Mouse (Mus musculus): ENCODE measurements around the gene Tab1. TPM values are rescaled to one million over a fixed set of nuclear protein-coding genes. Genes with fewer than 3 reads are reported as not detected.

Tab1 gene
- polyA plus RNA-seq (2016; fragmentation: Nextera tagmentation; extraction: Ambion mirVana), result 42.1 and 44.0 TPM in 2 replicates

GRCm38 (mm10) chr15:80132993-80133586, at the start of gene Tab1:
TSS of gene Tab1 (plus strand) at chr15:80133127.
- no peaks in the 10 kb centered on the region for H3K27me3 ChIP-seq
- under 1% methylated on average over 58 of the region's 59 CpGs for WGBS
- H3K9ac ChIP-seq, result peak within 1 kb of the TSS; percentile 83
- peak within 1 kb of the TSS; percentile 70 for H3K4me3 ChIP-seq
- H3K9me3 ChIP-seq (replicated peaks), result no peaks in the 10 kb centered on the region
- H3K36me3 ChIP-seq, result 0 out of 2 replicates have a peak, but pooled peaks cover 8% of the 10 kb centered on the region
- peak within 1 kb of the TSS; percentile 63 for H3K4me2 ChIP-seq (replicated peaks)
- ATAC-seq (ENCODE audit: low FRiP score), result peak; percentile 96
- peaks cover 28% of the 10 kb centered on the region for H3K4me1 ChIP-seq
- H3K27ac ChIP-seq, result peak within 1 kb of the TSS; percentile 99

DNA sequence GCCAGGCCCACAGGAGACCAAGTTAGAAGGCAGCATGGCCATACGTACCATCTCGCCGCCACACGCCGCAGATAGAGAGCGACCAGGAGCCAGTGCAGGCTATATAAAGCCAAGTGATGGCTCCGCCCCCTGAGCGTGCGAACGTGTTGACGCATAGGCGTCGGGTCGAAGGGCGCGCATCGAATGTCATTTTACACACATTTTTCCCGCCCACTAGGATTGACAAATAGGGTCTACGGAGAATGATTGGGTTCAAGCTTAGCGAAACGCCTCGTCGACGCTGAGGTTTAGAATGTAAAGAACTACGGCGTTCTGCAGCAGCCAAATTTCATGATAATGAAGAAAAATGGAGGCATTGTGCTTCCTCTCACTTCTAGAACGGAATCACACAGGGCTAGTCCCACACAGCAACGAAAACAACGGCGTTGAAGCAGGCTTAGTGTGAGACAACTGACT, 49.6 kb upstream of the Tab1 start:
- Histone ChIP-seq H3K4me2 (replicated peaks) (peak overlapping the region; percentile 77), H3K36me3 (peaks cover 39% of the 10 kb centered on the region), H3K4me3 (peak overlapping the region; percentile 67), H3K9ac (peak overlapping the region; percentile 90), H3K27ac (peak overlapping the region; percentile 95), H3K4me1 (peaks cover 23% of the 10 kb centered on the region), H3K27me3 (no peaks in the 10 kb centered on the region), H3K9me3 (replicated peaks) (no peaks in the 10 kb centered on the region)
- ATAC-seq (ENCODE audit: low FRiP score), result peak; percentile 96
- under 1% methylated on average over 30 of the region's 30 CpGs for WGBS

DNA sequence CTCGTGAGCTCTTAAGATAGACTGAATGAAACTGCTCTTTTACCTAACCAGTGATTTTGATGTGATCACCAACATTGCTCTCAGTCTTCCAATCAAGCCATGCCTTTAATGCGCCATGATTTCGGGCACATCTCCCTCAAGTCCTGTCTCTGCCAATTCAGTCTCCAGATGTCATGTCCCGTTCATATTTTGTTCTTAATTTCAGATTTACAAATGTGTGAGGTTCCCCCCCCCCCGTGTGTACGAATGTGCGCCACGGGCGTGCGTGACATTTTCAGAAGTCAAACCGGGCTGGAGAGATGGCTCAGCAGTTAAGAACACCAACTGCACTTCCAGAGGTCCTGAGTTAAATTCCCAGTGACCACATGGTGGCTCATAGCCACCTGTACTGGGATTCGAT, 49.2 kb upstream of the Tab1 start:
- H3K4me1 ChIP-seq, result peaks cover 23% of the 10 kb centered on the region
- H3K27ac ChIP-seq, result peak overlapping the region; percentile 95
- H3K4me2 ChIP-seq (replicated peaks), result peak overlapping the region; percentile 77
- ATAC-seq (ENCODE audit: low FRiP score), result peak; percentile 16; the same call in 1 of the 2 replicates
- H3K27me3 ChIP-seq, result no peaks in the 10 kb centered on the region
- peak overlapping the region; percentile 67 for H3K4me3 ChIP-seq
- H3K9me3 ChIP-seq (replicated peaks), result no peaks in the 10 kb centered on the region
- WGBS, result 2% methylated on average over 12 of the region's 12 CpGs
- peaks cover 35% of the 10 kb centered on the region for H3K36me3 ChIP-seq
- H3K9ac ChIP-seq, result peak overlapping the region; percentile 64

GRCm38 (mm10) chr15:80087406-80088012, 45.4 kb upstream of the Tab1 start:
- 87% methylated on average over 9 of the region's 9 CpGs for WGBS
- Histone ChIP-seq H3K27me3 (peaks cover 19% of the 10 kb centered on the region), H3K27ac (no peak overlapping the region), H3K9ac (no peak overlapping the region), H3K4me1 (peaks cover 16% of the 10 kb centered on the region), H3K9me3 (replicated peaks) (no peaks in the 10 kb centered on the region), H3K36me3 (no peaks in the 10 kb centered on the region), H3K4me3 (no peak overlapping the region), H3K4me2 (replicated peaks) (no peak overlapping the region)
- ATAC-seq (ENCODE audit: low FRiP score), result no peak

GRCm38 (mm10) chr15:80088637-80089036, 44.3 kb upstream of the Tab1 start:
- ATAC-seq (ENCODE audit: low FRiP score), result no peak
- H3K27me3 ChIP-seq, result peaks cover 30% of the 10 kb centered on the region
- H3K4me2 ChIP-seq (replicated peaks), result no peak overlapping the region
- no peak overlapping the region for H3K4me3 ChIP-seq
- peaks cover 19% of the 10 kb centered on the region for H3K4me1 ChIP-seq
- no peaks in the 10 kb centered on the region for H3K9me3 ChIP-seq (replicated peaks)
- 26% methylated on average over 4 of the region's 4 CpGs for WGBS
- H3K9ac ChIP-seq, result no peak overlapping the region
- no peak overlapping the region for H3K27ac ChIP-seq
- no peaks in the 10 kb centered on the region for H3K36me3 ChIP-seq

DNA sequence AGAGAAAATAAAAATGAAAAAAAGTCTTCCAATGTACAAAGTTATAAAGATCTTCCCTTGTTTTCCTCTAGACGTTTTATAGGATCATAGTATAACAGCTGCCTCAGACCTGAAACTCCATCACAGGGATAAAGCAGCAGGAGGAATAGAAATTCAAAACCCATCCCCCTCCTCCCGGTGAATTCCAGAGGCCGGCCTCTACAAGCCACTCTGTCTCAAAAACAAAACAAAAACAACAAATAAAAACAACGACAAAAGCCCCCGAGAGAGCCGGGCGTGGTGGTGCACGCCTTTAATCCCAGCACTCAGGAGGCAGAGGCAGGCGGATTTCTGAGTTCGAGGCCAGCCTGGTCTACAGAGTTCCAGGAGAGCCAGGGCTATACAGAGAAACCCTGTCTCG, 42.8 kb upstream of the Tab1 start:
- H3K4me1 ChIP-seq, result peaks cover 19% of the 10 kb centered on the region
- H3K9me3 ChIP-seq (replicated peaks), result no peaks in the 10 kb centered on the region
- WGBS, result 71% methylated on average over 11 of the region's 11 CpGs
- H3K9ac ChIP-seq, result no peak overlapping the region
- H3K4me2 ChIP-seq (replicated peaks), result no peak overlapping the region
- no peaks in the 10 kb centered on the region for H3K36me3 ChIP-seq
- no peak overlapping the region for H3K4me3 ChIP-seq
- H3K27ac ChIP-seq, result no peak overlapping the region
- peaks cover 36% of the 10 kb centered on the region for H3K27me3 ChIP-seq
- no peak for ATAC-seq (ENCODE audit: low FRiP score)

DNA sequence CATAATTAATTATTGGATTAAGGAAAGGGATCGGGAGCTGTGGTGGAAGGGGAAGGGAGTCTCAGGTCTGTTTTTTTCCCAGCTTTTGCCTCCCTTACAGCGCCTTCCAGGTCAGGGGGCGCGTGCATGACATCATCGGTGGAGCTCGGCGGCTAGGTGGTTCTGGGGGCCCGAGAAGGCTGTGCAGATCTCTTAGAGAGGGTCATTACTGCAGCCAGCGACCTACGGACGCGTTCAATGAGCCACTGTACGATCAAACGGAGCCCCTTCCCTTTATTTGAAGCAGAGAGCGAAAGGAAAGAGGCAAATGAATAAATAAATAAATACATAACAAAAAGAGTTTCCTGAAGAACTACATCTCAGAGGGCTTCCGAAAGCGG, 42.2 kb upstream of the Tab1 start:
- Histone ChIP-seq H3K27me3 (peaks cover 36% of the 10 kb centered on the region), H3K27ac (no peak overlapping the region), H3K36me3 (no peaks in the 10 kb centered on the region), H3K9me3 (replicated peaks) (no peaks in the 10 kb centered on the region), H3K9ac (peak overlapping the region; percentile 78), H3K4me2 (replicated peaks) (peak overlapping the region; percentile 94), H3K4me1 (peaks cover 19% of the 10 kb centered on the region), H3K4me3 (peak overlapping the region; percentile 72)
- WGBS, result under 1% methylated on average over 17 of the region's 17 CpGs
- ATAC-seq (ENCODE audit: low FRiP score), result peak; percentile 55

DNA sequence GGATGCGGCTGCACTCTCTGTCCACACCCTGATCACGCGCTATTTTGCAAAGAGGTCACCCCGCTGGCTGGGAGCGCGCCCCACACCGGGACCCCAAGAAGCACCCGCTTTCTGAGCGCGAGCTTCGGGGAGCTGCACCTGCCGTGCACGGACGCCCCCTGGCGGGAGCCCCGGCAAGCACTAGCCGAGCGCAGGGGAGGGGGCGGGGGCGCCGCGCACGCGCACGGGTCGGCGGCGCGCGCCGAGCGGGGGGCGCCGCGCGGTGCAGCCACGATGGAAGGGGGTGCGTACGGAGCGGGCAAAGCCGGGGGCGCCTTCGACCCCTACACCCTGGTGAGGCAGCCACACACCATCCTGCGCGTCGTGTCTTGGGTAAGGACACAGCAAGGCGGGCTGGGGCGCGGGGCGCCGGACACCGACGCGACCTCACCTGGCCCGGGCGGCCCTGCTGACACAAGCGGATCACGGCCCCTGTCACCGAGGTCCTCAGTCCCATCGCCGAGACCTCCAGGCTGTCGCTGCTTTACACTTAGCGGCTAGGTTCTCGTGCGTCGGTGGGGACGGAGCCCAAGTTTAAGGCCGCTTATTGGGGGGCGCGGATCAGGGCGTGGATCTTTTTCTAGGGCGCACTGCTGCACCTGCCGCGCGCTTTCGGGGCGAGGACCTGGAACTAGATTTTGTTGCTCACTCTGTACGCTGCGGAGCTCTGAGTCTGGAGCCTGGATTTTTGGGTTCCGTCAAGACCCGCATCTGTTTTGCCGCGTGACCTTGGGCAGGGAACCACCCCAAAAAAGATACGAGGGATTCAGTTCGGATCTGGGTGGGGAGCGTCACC, 41.6 kb upstream of the Tab1 start, which contains the start of the genes Syngr1 and Rpl3:
Gene Syngr1, plus strand, starts transcription at position 214 of the 835 bp plus-strand sequence.
Gene Rpl3, minus strand, starts transcription at position 748 of the 835 bp plus-strand sequence.
- ATAC-seq (ENCODE audit: low FRiP score), result peak; percentile 73
- H3K36me3 ChIP-seq, result no peaks in the 10 kb centered on the region
- no peak within 1 kb of the TSS for H3K27ac ChIP-seq
- H3K27me3 ChIP-seq, result peaks cover 40% of the 10 kb centered on the region
- WGBS, result 1% methylated on average over 73 of the region's 86 CpGs
- peak within 1 kb of the TSS; percentile 94 for H3K4me2 ChIP-seq (replicated peaks)
- no peaks in the 10 kb centered on the region for H3K9me3 ChIP-seq (replicated peaks)
- peaks cover 19% of the 10 kb centered on the region for H3K4me1 ChIP-seq
- H3K4me3 ChIP-seq, result peak within 1 kb of the TSS; percentile 72
- peak within 1 kb of the TSS; percentile 78 for H3K9ac ChIP-seq

- H3K27me3 ChIP-seq, result peaks cover 47% of the 10 kb centered on the region
- WGBS, result 15% methylated on average over 7 of the region's 7 CpGs
Observed at GRCm38 (mm10) chr15:80092041-80092441, 40.9 kb upstream of the Tab1 start.

DNA sequence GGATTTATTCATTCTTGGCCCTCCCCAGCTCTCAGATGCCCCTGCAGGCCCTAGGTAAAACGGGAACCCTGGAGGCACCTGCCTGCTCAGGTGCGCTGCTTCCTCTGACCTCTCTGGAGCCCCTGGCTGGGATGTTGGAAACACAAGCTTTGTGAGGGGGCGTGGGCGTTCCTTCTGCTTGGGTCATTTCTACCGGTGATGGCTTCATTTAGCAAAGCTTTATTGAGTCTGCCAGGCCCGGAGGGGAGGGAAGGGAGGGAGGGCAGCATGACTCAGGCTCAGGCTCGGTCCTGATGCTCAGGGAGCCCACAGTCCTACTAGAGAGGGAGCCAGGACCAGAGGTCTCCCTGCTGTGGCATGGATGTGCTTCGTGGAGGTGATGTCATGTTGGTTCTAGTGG, 40.3 kb upstream of the Tab1 start:
- H3K36me3 ChIP-seq, result no peaks in the 10 kb centered on the region
- WGBS, result 17% methylated on average over 8 of the region's 8 CpGs
- ATAC-seq (ENCODE audit: low FRiP score), result no peak
- no peak overlapping the region for H3K27ac ChIP-seq
- H3K9me3 ChIP-seq (replicated peaks), result no peaks in the 10 kb centered on the region
- H3K4me1 ChIP-seq, result peaks cover 26% of the 10 kb centered on the region
- peaks cover 49% of the 10 kb centered on the region for H3K27me3 ChIP-seq
- H3K4me3 ChIP-seq, result peak overlapping the region; percentile 72; the same call in 1 of the 2 replicates
- H3K9ac ChIP-seq, result no peak overlapping the region; the same call in 1 of the 2 replicates
- peak overlapping the region; percentile 94 for H3K4me2 ChIP-seq (replicated peaks)

More at GRCm38 (mm10) chr15:80092041-80092441, 40.9 kb upstream of the Tab1 start:
- Histone ChIP-seq H3K27ac (no peak overlapping the region), H3K4me3 (peak overlapping the region; percentile 72), H3K4me1 (peaks cover 20% of the 10 kb centered on the region), H3K9ac (peak overlapping the region; percentile 78), H3K36me3 (no peaks in the 10 kb centered on the region), H3K4me2 (replicated peaks) (peak overlapping the region; percentile 94), H3K9me3 (replicated peaks) (no peaks in the 10 kb centered on the region)
- ATAC-seq (ENCODE audit: low FRiP score), result 0 out of 2 replicates have a peak, but pooled peaks have one; percentile 5

- Histone ChIP-seq H3K4me2 (replicated peaks) (no peak overlapping the region), H3K27me3 (peaks cover 55% of the 10 kb centered on the region), H3K36me3 (no peaks in the 10 kb centered on the region), H3K9me3 (replicated peaks) (no peaks in the 10 kb centered on the region), H3K9ac (no peak overlapping the region), H3K27ac (no peak overlapping the region), H3K4me1 (peaks cover 31% of the 10 kb centered on the region), H3K4me3 (no peak overlapping the region)
- 89% methylated on average over 13 of the region's 13 CpGs for WGBS
- no peak for ATAC-seq (ENCODE audit: low FRiP score)
Observed at GRCm38 (mm10) chr15:80094201-80094600, 38.7 kb upstream of the Tab1 start.

- Histone ChIP-seq H3K4me3 (no peak overlapping the region), H3K9ac (no peak overlapping the region), H3K4me1 (peaks cover 29% of the 10 kb centered on the region), H3K27ac (no peak overlapping the region), H3K9me3 (replicated peaks) (no peaks in the 10 kb centered on the region), H3K27me3 (peaks cover 52% of the 10 kb centered on the region), H3K4me2 (replicated peaks) (no peak overlapping the region), H3K36me3 (no peaks in the 10 kb centered on the region)
- ATAC-seq (ENCODE audit: low FRiP score), result no peak
- WGBS, result 85% methylated on average over 1 of the region's 1 CpGs
Observed at GRCm38 (mm10) chr15:80095596-80095995, 37.3 kb upstream of the Tab1 start.

All from hindbrain, embryonic 12.5 days (tissue).